Mouse (Mus musculus) cerebral cortex, adult 2 months (tissue): ENCODE measurements around the gene Cdk15.

Experiments
- WGBS: fragments of 180-500 bp; shearing (Covaris S2); methylation state at CpG from one replicate; pipeline ENCODE4 v1.1.7; 2018; 5-methylcytosine and 5-hydroxymethylcytosine counted together

Cdk15 gene

GRCm38 (mm10) chr1:59376021-59376548 is 119.4 kb downstream of the Cdk15 start:
- WGBS: 33% methylated on average over 13 of the region's 13 CpGs

GRCm38 (mm10) chr1:59376557-59376956 is 119.9 kb downstream of the Cdk15 start:
- WGBS: 54% methylated on average over 3 of the region's 3 CpGs

- WGBS: 82% methylated on average over 9 of the region's 9 CpGs
These were observed 120.6 kb downstream of the Cdk15 start for GRCm38 (mm10) chr1:59377312-59377711.

- WGBS: 54% methylated on average over 10 of the region's 10 CpGs
These were observed 124.2 kb downstream of the Cdk15 start for GRCm38 (mm10) chr1:59380926-59381325.

GRCm38 (mm10) chr1:59381483-59381882 is 124.8 kb downstream of the Cdk15 start:
- 82% methylated on average over 7 of the region's 7 CpGs for WGBS

GRCm38 (mm10) chr1:59382516-59382915 is 125.8 kb downstream of the Cdk15 start:
- WGBS: 91% methylated on average over 3 of the region's 3 CpGs

GRCm38 (mm10) chr1:59383049-59383610 is 126.4 kb downstream of the Cdk15 start:
- WGBS: 57% methylated on average over 6 of the region's 6 CpGs

- WGBS: 94% methylated on average over 3 of the region's 3 CpGs
These were observed 127.7 kb downstream of the Cdk15 start for GRCm38 (mm10) chr1:59384400-59384799.

GRCm38 (mm10) chr1:59385641-59386040 is 128.9 kb downstream of the Cdk15 start:
- 78% methylated on average over 6 of the region's 6 CpGs for WGBS

- WGBS: 44% methylated on average over 3 of the region's 3 CpGs
These were observed 131.0 kb downstream of the Cdk15 start for GRCm38 (mm10) chr1:59387542-59388314.

GRCm38 (mm10) chr1:59389181-59389580 is 132.5 kb downstream of the Cdk15 start:
- WGBS: 96% methylated on average over 6 of the region's 6 CpGs

- WGBS: 60% methylated on average over 3 of the region's 3 CpGs
These were observed 135.0 kb downstream of the Cdk15 start for GRCm38 (mm10) chr1:59391736-59392135.

GRCm38 (mm10) chr1:59394072-59394471 is 137.4 kb downstream of the Cdk15 start:
- 87% methylated on average over 4 of the region's 4 CpGs for WGBS

- WGBS: 62% methylated on average over 6 of the region's 6 CpGs
These were observed 137.9 kb downstream of the Cdk15 start for GRCm38 (mm10) chr1:59394616-59395015.

GRCm38 (mm10) chr1:59395992-59396391 is 139.3 kb downstream of the Cdk15 start:
- WGBS: 88% methylated on average over 2 of the region's 2 CpGs

GRCm38 (mm10) chr1:59399554-59400325 is 143.0 kb downstream of the Cdk15 start:
- 76% methylated on average over 2 of the region's 2 CpGs for WGBS

- WGBS: 87% methylated on average over 4 of the region's 4 CpGs
These were observed 144.5 kb downstream of the Cdk15 start for GRCm38 (mm10) chr1:59401253-59401652.
